Mouse (Mus musculus) embryonic fibroblast, embryonic 13.5 days (primary cell): ENCODE results near the gene Tsc22d1. TPM values are rescaled to one million over a fixed set of nuclear protein-coding genes. Genes with fewer than 3 reads are reported as not detected.

Experiments used
- H3K27ac ChIP-seq: 2 replicates; pipeline ENCODE4 v1.5.1; 2012; ENCODE audit warnings: low read length, control low read depth, inconsistent platforms; ENCODE audit not compliant: insufficient read depth
- H3K4me1 ChIP-seq: 2 replicates; pipeline ENCODE4 v1.6.1; 2011; ENCODE audit warnings: low read length; ENCODE audit not compliant: control insufficient read depth, insufficient read depth
- H3K4me3 ChIP-seq: 2 replicates; pipeline ENCODE4 v1.5.1; 2011; ENCODE audit warnings: mild to moderate bottlenecking, control low read depth, low read length; ENCODE audit not compliant: insufficient read depth
- CTCF ChIP-seq: IDR thresholded peaks from 2 replicates; pipeline ENCODE4 v1.5.1; 2011; ENCODE audit warnings: mild to moderate bottlenecking, control low read depth, low read length, moderate library complexity, borderline replicate concordance; ENCODE audit not compliant: insufficient read depth
- POLR2A ChIP-seq: IDR thresholded peaks from 2 replicates; pipeline ENCODE4 v1.6.1; 2011; ENCODE audit warnings: low read depth, mild to moderate bottlenecking, control low read depth, low read length, moderate library complexity
- polyA plus RNA-seq: library from polyadenylated mRNA; stranded (reverse); fragments of >200 nt; gene quantifications from 2 replicates; pipeline ENCODE4 v1.2.4, GENCODE M21; 2011; ENCODE audit warnings: low read depth; ENCODE audit not compliant: missing spikeins, insufficient read length

Gene Tsc22d1
- polyA plus RNA-seq, 1 experiment, result 370 TPM

- TF ChIP-seq CTCF (no peak), POLR2A (peak; percentile 62)
- Histone ChIP-seq H3K4me1 (no peaks in the 10 kb centered on the region), H3K27ac (no peak overlapping the region), H3K4me3 (no peak overlapping the region)
Measured at GRCm38 (mm10) chr14:76508701-76509100, 93.9 kb downstream of the Tsc22d1 start.

- Histone ChIP-seq H3K27ac (no peak overlapping the region), H3K4me1 (no peaks in the 10 kb centered on the region), H3K4me3 (no peak overlapping the region)
- TF ChIP-seq CTCF, result no peak
- TF ChIP-seq POLR2A, result no peak
Measured at GRCm38 (mm10) chr14:76511971-76512370, 97.2 kb downstream of the Tsc22d1 start.

- H3K4me1 ChIP-seq, result no peaks in the 10 kb centered on the region
- H3K4me3 ChIP-seq, result no peak overlapping the region
- no peak for TF ChIP-seq POLR2A
- no peak overlapping the region for H3K27ac ChIP-seq
Measured at GRCm38 (mm10) chr14:76513395-76514049, 98.8 kb downstream of the Tsc22d1 start.

GRCm38 (mm10) chr14:76514050-76514585 is 99.4 kb downstream of the Tsc22d1 start:
- H3K4me3 ChIP-seq, result no peak overlapping the region
- H3K4me1 ChIP-seq, result no peaks in the 10 kb centered on the region
- H3K27ac ChIP-seq, result no peak overlapping the region
- no peak for TF ChIP-seq CTCF
- no peak for TF ChIP-seq POLR2A

- H3K4me3 ChIP-seq, result no peak overlapping the region
- peaks cover 2% of the 10 kb centered on the region for H3K4me1 ChIP-seq
- TF ChIP-seq POLR2A (no peak), CTCF (no peak)
- no peak overlapping the region for H3K27ac ChIP-seq
Measured at GRCm38 (mm10) chr14:76515620-76516019, 100.9 kb downstream of the Tsc22d1 start.

GRCm38 (mm10) chr14:76518217-76518616 is 103.5 kb downstream of the Tsc22d1 start:
- Histone ChIP-seq H3K27ac (no peak overlapping the region), H3K4me3 (no peak overlapping the region), H3K4me1 (peaks cover 10% of the 10 kb centered on the region)
- no peak for TF ChIP-seq CTCF
- TF ChIP-seq POLR2A, result no peak

GRCm38 (mm10) chr14:76520606-76521005 is 105.8 kb downstream of the Tsc22d1 start:
- H3K27ac ChIP-seq, result no peak overlapping the region
- H3K4me1 ChIP-seq, result peaks cover 10% of the 10 kb centered on the region
- no peak overlapping the region for H3K4me3 ChIP-seq
- no peak for TF ChIP-seq POLR2A
- TF ChIP-seq CTCF, result no peak

- peaks cover 10% of the 10 kb centered on the region for H3K4me1 ChIP-seq
- TF ChIP-seq CTCF (no peak), POLR2A (no peak)
- H3K4me3 ChIP-seq, result no peak overlapping the region
- no peak overlapping the region for H3K27ac ChIP-seq
Measured at GRCm38 (mm10) chr14:76521308-76521707, 106.5 kb downstream of the Tsc22d1 start.

GRCm38 (mm10) chr14:76523344-76523743 is 108.6 kb downstream of the Tsc22d1 start:
- peaks cover 14% of the 10 kb centered on the region for H3K4me1 ChIP-seq
- no peak overlapping the region for H3K27ac ChIP-seq
- no peak overlapping the region for H3K4me3 ChIP-seq
- TF ChIP-seq POLR2A (no peak), CTCF (no peak)

- TF ChIP-seq CTCF, result no peak
- TF ChIP-seq POLR2A, result no peak
- Histone ChIP-seq H3K4me3 (no peak overlapping the region), H3K27ac (no peak overlapping the region), H3K4me1 (peaks cover 10% of the 10 kb centered on the region)
Measured at GRCm38 (mm10) chr14:76526467-76526866, 111.7 kb downstream of the Tsc22d1 start.

- TF ChIP-seq CTCF (no peak), POLR2A (no peak)
- peaks cover 9% of the 10 kb centered on the region for H3K4me1 ChIP-seq
- no peak overlapping the region for H3K4me3 ChIP-seq
- no peak overlapping the region for H3K27ac ChIP-seq
Measured at GRCm38 (mm10) chr14:76527030-76527719, 112.4 kb downstream of the Tsc22d1 start.
